9 mouse cellular contexts compared by ENCODE assay signal in the genomic region with DNA sequence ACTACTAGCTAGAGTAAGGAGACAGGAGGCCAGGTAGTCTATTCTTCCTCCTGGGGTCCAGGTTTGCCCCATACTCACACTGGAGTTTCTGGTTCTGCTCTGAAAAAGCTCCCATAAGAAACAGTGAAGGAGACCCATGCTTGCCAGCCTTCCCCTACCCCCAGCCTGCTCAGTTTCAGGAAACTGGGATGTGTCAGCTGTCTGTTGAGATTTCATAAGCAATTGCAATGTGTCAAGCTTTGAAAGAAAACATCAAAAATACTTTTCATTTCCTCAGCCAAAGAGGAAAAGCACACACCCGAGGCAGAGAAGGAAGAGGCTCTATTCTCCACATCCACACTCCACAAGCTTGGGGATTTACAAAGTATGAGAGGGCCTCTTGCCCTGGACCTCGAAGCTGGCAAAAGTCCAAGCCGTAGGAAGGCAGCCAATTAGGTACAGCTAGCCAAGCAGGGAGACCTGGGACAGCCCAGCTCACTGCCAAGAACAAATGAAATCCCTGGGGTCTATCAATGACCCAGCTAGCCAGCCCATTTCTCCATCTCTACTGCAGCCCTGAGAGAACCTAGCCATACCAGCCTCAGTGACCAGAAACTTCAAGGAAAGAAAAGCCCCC. TPM values are rescaled to one million over a fixed set of nuclear protein-coding genes. Genes with fewer than 3 reads are reported as not detected.
A peak's percentile ranks its signal among the peaks of the same experiment; 100 is the strongest.
DNase-seq lines count a peak whose midpoint lies in the region; TF ChIP-seq lines count a peak whose summit lies in the region.
"Had no signal": no experiment of that assay in that cellular context is flagged by ENCODE, and none has a peak within 500 bp of the region (broad histone marks: within the 10 kb centered on the region; RNA-seq: fewer than 3 reads in every experiment).

No protein-coding gene starts in this region.

- H3K27ac ChIP-seq in gastrocnemius, adult 2 months: no peak overlapping the region
- H3K27ac ChIP-seq: embryonic facial prominence, embryonic 13.5 days had no signal

- peak; percentile 77 for DNase-seq in gastrocnemius, adult 18-20 months (ENCODE audit: low spot score)
- no peak for DNase-seq in gastrocnemius, postnatal 4 days (ENCODE audit: low spot score in 2 of 2)
- DNase-seq in Muller cell, postnatal 12 days (ENCODE audit: inconsistent ontology term): peak; percentile 44
- DNase-seq in gastrocnemius, adult 2 months: peak; percentile 76
- peak; percentile 63 to 68 for DNase-seq in kidney, adult 8-10 months
- peak; percentile 52 to 76 for DNase-seq in lung, postnatal 4 days
- DNase-seq in thymus, postnatal 25 days: no peak
- no peak for DNase-seq in embryo, embryonic 9.5 days (ENCODE audit: extremely low spot score)

- intact Hi-C loops in gastrocnemius, adult 2 months (cut with DNase I): loop anchor here (5.0 kb wide), 1 partner anchor 178 kb away; no protein-coding TSS in a partner anchor

- H3K4me3 ChIP-seq in gastrocnemius, adult 2 months: no peak overlapping the region
- H3K4me3 ChIP-seq: embryonic facial prominence, embryonic 13.5 days had no signal

- TF ChIP-seq CTCF in gastrocnemius, adult 2 months (IDR thresholded peaks at IDR 0.05): no peak

RNA-seq across cellular contexts. Expression of a gene that starts 12.0 kb away (rescaled TPM):
- total RNA-seq in gastrocnemius, adult 18-20 months (2021): 1 to 10 TPM; 4.4 to 4.5 TPM
- total RNA-seq in gastrocnemius, postnatal 4 days (2021): 10 to 100 TPM; 14.1 to 17.3 TPM
- total RNA-seq in gastrocnemius, adult 2 months (2021): 1 to 10 TPM; 4.1 to 5.2 TPM

RNA-seq across cellular contexts. Expression of a gene that starts 19.9 kb away (rescaled TPM):
- total RNA-seq in gastrocnemius, adult 18-20 months (2021): 10 to 100 TPM; 20.7 to 25.7 TPM
- 10 to 100 TPM; 46.8 to 52.2 TPM for total RNA-seq in gastrocnemius, postnatal 4 days (2021)
- 10 to 100 TPM; 20.3 to 24.5 TPM for total RNA-seq in gastrocnemius, adult 2 months (2021)

RNA-seq across cellular contexts. Expression of a gene that starts 28.5 kb away (rescaled TPM):
- under 1 TPM in 1 of 2 experiments, not detected in 1; 0.07 TPM for total RNA-seq in gastrocnemius, adult 18-20 months (2021)
- total RNA-seq in gastrocnemius, postnatal 4 days (2021): 1 to 10 TPM; 2.2 to 2.7 TPM
- total RNA-seq in gastrocnemius, adult 2 months (2021): not detected

Comparison
In these comparisons a context has a peak if more than half of its experiments do, and no peak if none do; other contexts are left out.
1. DNase-seq: peak in gastrocnemius, adult 18-20 months (single experiment), Muller cell, postnatal 12 days (single experiment), gastrocnemius, adult 2 months (single experiment), kidney, adult 8-10 months (2 of 2) and lung, postnatal 4 days (2 of 2); none in gastrocnemius, postnatal 4 days (0 of 2), thymus, postnatal 25 days (single experiment) and embryo, embryonic 9.5 days (single experiment).